Mouse (Mus musculus): ENCODE measurements at regions not wholly inside any gene's neighbourhood (a gene's known extent, or its start where the extent isn't known, plus 50 kb on each side); places are given as distances from the start of the nearest gene placed in this dataset.
A peak's percentile ranks its signal among the peaks of the same experiment; 100 is the strongest.

DNA sequence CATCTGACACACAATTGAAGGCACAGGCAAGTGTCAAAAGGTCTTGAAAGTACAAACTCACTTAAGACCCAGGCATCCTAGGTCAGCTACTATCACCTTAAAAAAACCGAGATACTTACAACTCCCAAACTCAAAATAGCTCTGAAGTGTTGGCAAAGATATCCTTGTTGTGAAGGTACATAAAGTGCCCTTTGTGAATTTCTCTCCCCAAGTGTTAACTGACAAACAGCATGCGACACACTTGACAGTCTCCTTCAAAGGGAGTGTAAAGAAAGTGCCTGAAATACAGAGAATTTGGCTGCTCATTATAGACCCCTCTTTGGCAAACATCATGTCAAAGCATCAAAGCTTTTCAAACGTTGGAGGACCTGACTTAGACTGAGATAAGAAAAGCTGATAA, 2634.2 kb downstream of the 9330182O14Rik start:
- Histone ChIP-seq H3K4me2 (no peak overlapping the region), H3K27me3 (replicated peaks) (no peaks in the 10 kb centered on the region), H3K36me3 (no peaks in the 10 kb centered on the region), H3K9me3 (no peaks in the 10 kb centered on the region), H3K4me3 (replicated peaks) (no peak overlapping the region), H3K9ac (no peak overlapping the region), H3K4me1 (no peaks in the 10 kb centered on the region), H3K27ac (no peak overlapping the region)
- 19% methylated on average over 3 of the region's 3 CpGs for WGBS
- no peak for ATAC-seq (ENCODE audit: insufficient read depth, low FRiP score, low read depth)

DNA sequence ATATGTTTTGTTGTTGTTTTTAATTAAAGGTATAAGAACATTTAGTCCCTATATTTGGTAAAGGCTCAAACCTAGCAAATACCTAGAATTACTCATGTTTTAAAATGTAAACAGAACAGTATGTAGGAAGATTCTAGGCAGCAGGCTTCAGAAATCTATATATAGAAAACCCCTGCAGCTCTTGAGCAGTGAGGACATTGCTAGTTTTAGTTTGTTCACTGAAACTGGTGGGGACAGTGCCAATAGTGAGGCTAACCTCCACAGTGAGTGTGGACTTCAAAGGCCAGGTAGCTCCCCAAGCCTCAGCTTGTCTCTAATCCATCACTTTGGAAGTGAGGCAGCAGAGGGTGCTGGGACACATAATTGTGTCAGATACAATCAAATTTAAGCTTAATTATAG, 2645.7 kb downstream of the 9330182O14Rik start:
- Histone ChIP-seq H3K9me3 (no peaks in the 10 kb centered on the region), H3K9ac (no peak overlapping the region), H3K4me2 (no peak overlapping the region), H3K27ac (no peak overlapping the region), H3K4me3 (replicated peaks) (no peak overlapping the region), H3K4me1 (no peaks in the 10 kb centered on the region), H3K27me3 (replicated peaks) (no peaks in the 10 kb centered on the region), H3K36me3 (no peaks in the 10 kb centered on the region)
- no peak for ATAC-seq (ENCODE audit: insufficient read depth, low FRiP score, low read depth)

- H3K27me3 ChIP-seq (replicated peaks): no peaks in the 10 kb centered on the region
- H3K4me3 ChIP-seq (replicated peaks): no peak overlapping the region
- H3K4me2 ChIP-seq: no peak overlapping the region
- ATAC-seq (ENCODE audit: insufficient read depth, low FRiP score, low read depth): no peak
- no peaks in the 10 kb centered on the region for H3K9me3 ChIP-seq
- WGBS: 86% methylated on average over 1 of the region's 1 CpGs
- no peak overlapping the region for H3K27ac ChIP-seq
- H3K9ac ChIP-seq: no peak overlapping the region
- no peaks in the 10 kb centered on the region for H3K36me3 ChIP-seq
- no peaks in the 10 kb centered on the region for H3K4me1 ChIP-seq
These were observed 2667.1 kb downstream of the 9330182O14Rik start for GRCm38 (mm10) chr15:42801217-42801616.

DNA sequence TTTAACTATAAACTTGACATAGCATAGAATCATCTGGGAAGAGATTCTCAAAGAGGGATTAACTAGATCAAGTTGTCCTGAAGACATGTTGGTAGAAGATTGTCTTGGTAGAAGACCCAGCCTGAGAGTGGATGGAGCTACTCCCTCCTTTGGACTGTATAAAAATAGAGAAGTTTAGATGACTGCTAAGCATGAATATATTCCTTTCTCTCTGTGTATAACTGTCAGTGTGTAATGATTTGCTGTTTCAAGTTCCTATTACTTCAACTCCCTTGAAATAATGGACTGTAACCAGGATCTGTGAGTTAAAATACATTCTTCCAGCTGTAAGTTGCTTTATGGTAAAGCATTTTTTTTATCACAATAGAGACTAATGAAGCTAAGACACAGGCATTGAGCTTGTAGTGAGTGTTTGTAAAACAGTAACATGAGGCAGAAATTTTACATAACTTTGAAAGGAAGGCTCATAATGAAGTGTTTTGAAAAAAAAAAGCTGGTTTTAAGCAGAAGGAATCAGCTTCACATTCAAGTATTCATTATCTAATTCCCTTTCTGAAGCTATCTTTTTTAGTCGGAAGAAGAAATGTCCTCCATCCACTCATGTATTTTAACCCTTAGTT, 2676.8 kb downstream of the 9330182O14Rik start:
- WGBS: 78% methylated on average over 1 of the region's 1 CpGs
- Histone ChIP-seq H3K4me3 (replicated peaks) (no peak overlapping the region), H3K4me2 (no peak overlapping the region), H3K4me1 (no peaks in the 10 kb centered on the region), H3K36me3 (no peaks in the 10 kb centered on the region), H3K9ac (no peak overlapping the region), H3K27ac (no peak overlapping the region), H3K27me3 (replicated peaks) (no peaks in the 10 kb centered on the region), H3K9me3 (no peaks in the 10 kb centered on the region)
- no peak for ATAC-seq (ENCODE audit: insufficient read depth, low FRiP score, low read depth)

GRCm38 (mm10) chr15:42815026-42815724, 2681.0 kb downstream of the 9330182O14Rik start:
- Histone ChIP-seq H3K9ac (no peak overlapping the region), H3K27me3 (replicated peaks) (no peaks in the 10 kb centered on the region), H3K36me3 (no peaks in the 10 kb centered on the region), H3K4me1 (no peaks in the 10 kb centered on the region), H3K27ac (no peak overlapping the region), H3K4me3 (replicated peaks) (no peak overlapping the region), H3K9me3 (no peaks in the 10 kb centered on the region), H3K4me2 (no peak overlapping the region)
- 68% methylated on average over 4 of the region's 4 CpGs for whole genome bisulfite sequencing
- ATAC-seq (ENCODE audit: insufficient read depth, low FRiP score, low read depth): no peak

DNA sequence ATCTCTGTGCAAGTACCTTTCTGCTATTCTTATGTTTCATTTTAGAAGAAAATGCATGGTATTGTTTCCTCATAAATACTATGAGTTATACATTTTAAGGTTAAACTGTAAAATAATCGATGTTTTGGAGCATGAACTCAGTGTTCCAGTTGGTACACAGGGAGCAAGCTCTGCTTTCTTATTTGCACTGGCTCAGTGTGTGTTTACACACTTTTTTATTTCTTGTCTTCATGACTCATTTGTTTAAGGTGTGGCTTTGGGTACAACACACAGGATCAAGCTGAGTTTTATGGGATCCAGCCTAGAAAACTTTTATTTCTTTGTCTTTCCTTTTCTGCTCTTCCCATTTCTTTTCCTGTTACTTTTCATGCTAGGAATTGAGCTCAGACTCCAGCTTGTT, 2704.7 kb downstream of the 9330182O14Rik start:
- 55% methylated on average over 1 of the region's 1 CpGs for WGBS
- Histone ChIP-seq H3K4me1 (no peaks in the 10 kb centered on the region), H3K9ac (no peak overlapping the region), H3K9me3 (no peaks in the 10 kb centered on the region), H3K36me3 (no peaks in the 10 kb centered on the region), H3K27me3 (replicated peaks) (no peaks in the 10 kb centered on the region), H3K27ac (no peak overlapping the region), H3K4me2 (no peak overlapping the region), H3K4me3 (replicated peaks) (no peak overlapping the region)
- 0 out of 2 replicates have a peak, but pooled peaks have one; percentile 39 for ATAC-seq (ENCODE audit: insufficient read depth, low FRiP score, low read depth)

- H3K27me3 ChIP-seq (replicated peaks): no peaks in the 10 kb centered on the region
- ATAC-seq (ENCODE audit: insufficient read depth, low FRiP score, low read depth): no peak
- H3K4me3 ChIP-seq (replicated peaks): no peak overlapping the region
- H3K4me1 ChIP-seq: no peaks in the 10 kb centered on the region
- 79% methylated on average over 2 of the region's 2 CpGs for WGBS
- no peak overlapping the region for H3K27ac ChIP-seq
- no peaks in the 10 kb centered on the region for H3K9me3 ChIP-seq
- H3K9ac ChIP-seq: no peak overlapping the region
- no peaks in the 10 kb centered on the region for H3K36me3 ChIP-seq
- H3K4me2 ChIP-seq: no peak overlapping the region
These were observed 2715.8 kb downstream of the 9330182O14Rik start for GRCm38 (mm10) chr15:42850003-42850402.

DNA sequence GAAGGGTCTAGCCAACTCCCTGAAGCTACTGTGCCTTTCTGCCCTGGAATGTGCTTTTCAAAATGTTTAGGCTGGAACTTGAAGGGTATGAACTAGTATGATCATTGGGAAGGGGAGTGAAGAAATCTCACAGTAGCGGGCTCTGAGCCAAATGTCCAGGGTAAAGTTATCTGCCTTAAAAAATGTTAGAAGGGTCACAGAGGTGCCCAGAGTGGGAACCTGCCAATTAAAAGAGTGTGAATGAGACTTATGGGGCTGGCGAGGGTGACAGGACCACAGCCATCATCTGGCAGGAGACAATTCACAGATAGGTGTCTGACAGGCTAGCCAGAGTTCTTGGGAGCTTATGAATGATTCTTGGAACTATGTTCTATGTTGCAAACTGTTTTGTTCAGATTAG, 2738.3 kb downstream of the 9330182O14Rik start:
- H3K27me3 ChIP-seq (replicated peaks): no peaks in the 10 kb centered on the region
- H3K9me3 ChIP-seq: no peaks in the 10 kb centered on the region
- 50% methylated on average over 2 of the region's 2 CpGs for WGBS
- ATAC-seq (ENCODE audit: insufficient read depth, low FRiP score, low read depth): no peak
- H3K27ac ChIP-seq: no peak overlapping the region
- no peak overlapping the region for H3K9ac ChIP-seq
- no peak overlapping the region for H3K4me3 ChIP-seq (replicated peaks)
- no peaks in the 10 kb centered on the region for H3K4me1 ChIP-seq
- no peak overlapping the region for H3K4me2 ChIP-seq
- no peaks in the 10 kb centered on the region for H3K36me3 ChIP-seq

DNA sequence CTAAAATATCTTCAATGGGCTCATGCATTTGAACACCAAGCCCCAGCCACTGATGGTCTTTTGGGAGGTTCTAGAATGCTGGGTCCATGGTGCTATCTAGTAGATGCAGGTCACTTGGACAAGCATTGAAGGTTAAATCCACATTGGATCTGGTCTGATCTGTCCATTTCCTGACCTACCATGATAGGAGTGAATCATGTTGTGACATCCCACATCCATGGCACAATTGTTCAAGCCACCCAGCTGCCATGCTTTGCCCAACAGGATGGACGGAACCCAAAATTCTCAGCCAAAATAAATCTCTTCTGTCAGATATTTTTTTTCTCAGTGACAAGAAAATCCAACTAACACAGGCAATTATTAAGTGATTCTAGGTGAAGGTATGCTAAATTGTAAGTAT, 2760.4 kb downstream of the 9330182O14Rik start:
- Histone ChIP-seq H3K27ac (no peak overlapping the region), H3K27me3 (replicated peaks) (no peaks in the 10 kb centered on the region), H3K9ac (no peak overlapping the region), H3K4me2 (no peak overlapping the region), H3K36me3 (no peaks in the 10 kb centered on the region), H3K9me3 (no peaks in the 10 kb centered on the region), H3K4me1 (no peaks in the 10 kb centered on the region), H3K4me3 (replicated peaks) (no peak overlapping the region)
- 86% methylated on average over 1 of the region's 1 CpGs for WGBS
- no peak for ATAC-seq (ENCODE audit: insufficient read depth, low FRiP score, low read depth)

DNA sequence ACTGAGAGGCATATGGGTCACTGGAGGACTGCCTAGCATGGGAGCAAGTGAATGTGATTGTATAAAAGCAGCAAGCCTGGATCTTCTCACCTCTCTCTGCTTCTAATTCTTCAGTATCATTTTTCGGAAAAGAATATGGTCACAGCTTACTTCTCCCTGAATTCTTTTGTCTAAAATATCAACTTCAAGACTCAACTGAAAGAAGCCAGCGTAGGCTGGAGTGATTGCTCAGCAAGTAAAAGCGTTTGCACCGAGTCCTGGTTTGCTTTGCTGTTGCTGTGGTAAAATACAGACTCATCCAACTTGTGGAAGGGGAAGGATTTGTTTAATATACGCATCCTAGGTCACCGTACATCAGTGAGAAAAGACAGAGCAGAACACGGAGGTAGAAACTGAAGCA, 2765.9 kb downstream of the 9330182O14Rik start:
- Histone ChIP-seq H3K9me3 (no peaks in the 10 kb centered on the region), H3K4me3 (replicated peaks) (no peak overlapping the region), H3K27ac (no peak overlapping the region), H3K27me3 (replicated peaks) (no peaks in the 10 kb centered on the region), H3K36me3 (no peaks in the 10 kb centered on the region), H3K4me2 (no peak overlapping the region), H3K9ac (no peak overlapping the region), H3K4me1 (no peaks in the 10 kb centered on the region)
- 63% methylated on average over 7 of the region's 7 CpGs for WGBS
- ATAC-seq (ENCODE audit: insufficient read depth, low FRiP score, low read depth): no peak

GRCm38 (mm10) chr15:42901782-42902181, 2767.6 kb downstream of the 9330182O14Rik start:
- Histone ChIP-seq H3K9me3 (no peaks in the 10 kb centered on the region), H3K4me2 (no peak overlapping the region), H3K4me1 (no peaks in the 10 kb centered on the region), H3K27me3 (replicated peaks) (no peaks in the 10 kb centered on the region), H3K9ac (no peak overlapping the region), H3K4me3 (replicated peaks) (no peak overlapping the region), H3K27ac (no peak overlapping the region), H3K36me3 (no peaks in the 10 kb centered on the region)
- 84% methylated on average over 3 of the region's 3 CpGs for WGBS
- ATAC-seq (ENCODE audit: insufficient read depth, low FRiP score, low read depth): no peak

DNA sequence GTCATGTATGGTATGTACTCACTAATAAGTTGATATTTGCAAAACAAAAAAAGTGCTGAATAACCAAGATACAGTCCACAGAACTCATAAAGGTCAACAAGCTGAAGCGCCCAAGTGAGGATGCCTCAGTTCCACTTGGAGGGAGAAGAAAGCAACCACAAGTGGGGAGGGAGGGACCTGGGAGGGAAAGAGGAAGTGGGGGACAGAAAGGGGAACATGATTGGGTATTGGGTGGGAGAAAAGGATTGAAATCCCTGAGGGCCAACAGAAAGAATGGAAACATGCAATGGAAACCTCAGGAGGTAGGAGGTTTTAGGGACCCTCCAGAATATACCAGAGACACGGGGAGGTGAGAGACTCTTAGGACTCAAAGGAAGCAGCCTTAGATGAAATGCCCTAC, 2777.2 kb downstream of the 9330182O14Rik start:
- H3K27me3 ChIP-seq (replicated peaks): no peaks in the 10 kb centered on the region
- WGBS: 87% methylated on average over 2 of the region's 2 CpGs
- H3K36me3 ChIP-seq: no peaks in the 10 kb centered on the region
- ATAC-seq (ENCODE audit: insufficient read depth, low FRiP score, low read depth): no peak
- H3K4me2 ChIP-seq: no peak overlapping the region
- H3K9me3 ChIP-seq: no peaks in the 10 kb centered on the region
- no peak overlapping the region for H3K9ac ChIP-seq
- no peak overlapping the region for H3K4me3 ChIP-seq (replicated peaks)
- no peaks in the 10 kb centered on the region for H3K4me1 ChIP-seq
- no peak overlapping the region for H3K27ac ChIP-seq

- H3K4me2 ChIP-seq: no peak overlapping the region
- no peaks in the 10 kb centered on the region for H3K4me1 ChIP-seq
- H3K4me3 ChIP-seq (replicated peaks): no peak overlapping the region
- 58% methylated on average over 4 of the region's 4 CpGs for WGBS
- H3K36me3 ChIP-seq: no peaks in the 10 kb centered on the region
- no peak overlapping the region for H3K27ac ChIP-seq
- H3K27me3 ChIP-seq (replicated peaks): no peaks in the 10 kb centered on the region
- no peak overlapping the region for H3K9ac ChIP-seq
- H3K9me3 ChIP-seq: no peaks in the 10 kb centered on the region
- no peak for ATAC-seq (ENCODE audit: insufficient read depth, low FRiP score, low read depth)
These were observed 2778.7 kb downstream of the 9330182O14Rik start for GRCm38 (mm10) chr15:42912880-42913279.

Measured in stomach, embryonic 15.5 days (tissue).